Mouse (Mus musculus): ENCODE measurements around the gene Nppa. TPM values are rescaled to one million over a fixed set of nuclear protein-coding genes. Genes with fewer than 3 reads are reported as not detected.

Gene Nppa
- polyA plus RNA-seq, 1 experiment from 2014 or later: 0.45 TPM

DNA sequence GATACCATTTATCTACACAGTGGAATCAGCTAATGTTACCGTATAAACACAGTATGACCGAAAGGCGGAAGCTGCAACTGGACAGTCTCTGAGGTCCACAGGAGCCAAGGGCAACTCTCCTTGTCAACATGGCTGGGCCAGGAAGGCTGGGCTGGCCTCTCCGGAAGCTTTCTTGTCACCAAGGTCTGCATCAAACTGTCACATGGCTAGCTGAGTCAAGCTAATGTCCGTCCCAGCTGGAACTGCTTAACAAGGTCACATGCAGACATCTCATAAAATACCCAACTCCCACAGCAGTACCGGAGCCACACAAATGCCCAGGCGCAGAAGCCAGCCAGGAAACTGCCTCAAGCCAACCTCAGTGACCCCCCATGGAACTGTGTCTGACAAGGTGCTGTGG is 3.8 kb downstream of the Nppa start:
- Histone ChIP-seq H3K27ac (ENCODE audit: low read depth, low read length) (no peak overlapping the region), H3K4me1 (ENCODE audit: control insufficient read depth, insufficient read depth, low read length) (no peaks in the 10 kb centered on the region), H3K36me3 (ENCODE audit: control insufficient read depth, insufficient read depth, low read length) (peaks cover 43% of the 10 kb centered on the region), H3K4me2 (replicated peaks; ENCODE audit: low read depth, low read length) (no peak overlapping the region), H3K9me3 (ENCODE audit: control insufficient read depth, low read length) (no peaks in the 10 kb centered on the region), H3K9ac (ENCODE audit: low read depth, low read length) (no peak overlapping the region), H3K27me3 (ENCODE audit: control insufficient read depth, insufficient read depth, low read length) (no peaks in the 10 kb centered on the region), H3K4me3 (ENCODE audit: low read length) (no peak overlapping the region)
- no peak; the same call in 1 of the 2 replicates for ATAC-seq (ENCODE audit: low FRiP score, low TSS enrichment)
- WGBS: 63% methylated on average over 7 of the region's 7 CpGs

DNA sequence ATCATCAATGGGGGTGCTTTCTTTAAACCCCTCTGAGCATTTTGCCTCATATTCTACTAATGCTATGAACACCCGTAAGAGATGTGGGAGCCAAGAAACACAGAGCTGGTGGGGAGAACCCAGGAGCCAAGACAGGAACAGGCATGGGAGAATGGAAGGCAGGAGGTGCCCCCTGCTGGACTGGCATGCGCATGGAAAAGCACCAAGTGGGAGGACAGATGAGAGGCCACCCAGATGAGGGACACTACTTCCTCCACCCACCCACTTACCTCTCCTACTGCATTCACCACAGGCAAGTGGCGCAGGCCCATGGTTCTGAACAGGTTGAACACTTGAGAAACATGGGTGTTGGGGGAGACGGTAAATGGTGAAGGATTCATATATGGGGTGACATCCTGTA is 7.9 kb downstream of the Nppa start:
- Histone ChIP-seq H3K36me3 (ENCODE audit: control insufficient read depth, insufficient read depth, low read length) (peaks cover 83% of the 10 kb centered on the region), H3K9me3 (ENCODE audit: control insufficient read depth, low read length) (no peaks in the 10 kb centered on the region)
- no peak for ATAC-seq (ENCODE audit: low FRiP score, low TSS enrichment)

DNA sequence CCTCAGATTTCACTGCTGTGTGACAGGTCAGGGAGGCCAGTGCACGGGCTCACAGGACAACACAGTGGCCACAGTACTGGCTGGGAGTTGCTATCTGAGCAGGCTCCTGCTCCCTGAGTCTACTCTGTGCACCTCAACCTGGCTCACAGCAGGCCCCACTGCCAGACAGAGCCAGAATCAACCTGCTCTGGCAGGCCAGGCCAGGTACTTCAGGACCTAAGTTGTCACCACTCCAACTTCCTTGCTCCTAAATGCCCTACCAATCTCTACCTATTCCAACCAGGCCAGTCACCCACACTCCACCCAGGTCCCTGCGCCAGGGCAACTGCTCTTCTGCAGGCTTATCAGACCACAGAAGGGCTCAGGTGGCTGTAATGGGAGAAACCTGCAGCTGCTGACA is 9.1 kb downstream of the Nppa start:
- peaks cover 96% of the 10 kb centered on the region for H3K36me3 ChIP-seq (ENCODE audit: control insufficient read depth, insufficient read depth, low read length)
- ATAC-seq (ENCODE audit: low FRiP score, low TSS enrichment): no peak
- whole genome bisulfite sequencing: 74% methylated on average over 2 of the region's 2 CpGs

More for the DNA sequence above, 7.9 kb downstream of the Nppa start:
- Histone ChIP-seq H3K27ac (ENCODE audit: low read depth, low read length) (no peak overlapping the region), H3K4me3 (ENCODE audit: low read length) (no peak overlapping the region), H3K27me3 (ENCODE audit: control insufficient read depth, insufficient read depth, low read length) (no peaks in the 10 kb centered on the region), H3K9ac (ENCODE audit: low read depth, low read length) (no peak overlapping the region), H3K4me1 (ENCODE audit: control insufficient read depth, insufficient read depth, low read length) (no peaks in the 10 kb centered on the region), H3K4me2 (replicated peaks; ENCODE audit: low read depth, low read length) (no peak overlapping the region)
- WGBS: 78% methylated on average over 4 of the region's 4 CpGs

DNA sequence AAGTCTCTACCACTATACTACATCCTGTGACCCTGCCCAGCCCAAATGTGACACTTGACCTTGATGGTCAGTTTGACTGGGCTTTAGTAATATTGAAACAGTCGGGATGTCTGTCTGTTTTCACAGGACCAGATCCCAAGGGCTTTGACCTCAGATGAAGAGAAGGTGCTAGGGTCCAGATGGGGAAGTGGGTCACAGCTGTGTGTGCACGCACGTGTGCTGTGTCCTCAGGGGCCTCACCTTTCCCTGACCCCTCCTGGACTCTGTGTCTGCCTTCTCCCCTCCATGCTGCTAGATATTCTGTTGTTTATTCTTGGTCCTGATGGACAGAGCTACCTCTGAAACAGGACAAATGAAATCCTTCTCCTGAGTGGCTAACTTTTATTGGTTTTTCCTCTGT is 10.8 kb downstream of the Nppa start:
- H3K9me3 ChIP-seq (ENCODE audit: control insufficient read depth, low read length): no peaks in the 10 kb centered on the region
- H3K4me1 ChIP-seq (ENCODE audit: control insufficient read depth, insufficient read depth, low read length): no peaks in the 10 kb centered on the region
- whole genome bisulfite sequencing: 73% methylated on average over 3 of the region's 3 CpGs
- H3K4me2 ChIP-seq (replicated peaks; ENCODE audit: low read depth, low read length): no peak overlapping the region
- no peaks in the 10 kb centered on the region for H3K27me3 ChIP-seq (ENCODE audit: control insufficient read depth, insufficient read depth, low read length)
- H3K9ac ChIP-seq (ENCODE audit: low read depth, low read length): no peak overlapping the region
- peaks cover 98% of the 10 kb centered on the region for H3K36me3 ChIP-seq (ENCODE audit: control insufficient read depth, insufficient read depth, low read length)
- ATAC-seq (ENCODE audit: low FRiP score, low TSS enrichment): no peak
- no peak overlapping the region for H3K4me3 ChIP-seq (ENCODE audit: low read length)
- H3K27ac ChIP-seq (ENCODE audit: low read depth, low read length): no peak overlapping the region

More for the DNA sequence above, 9.1 kb downstream of the Nppa start:
- Histone ChIP-seq H3K9me3 (ENCODE audit: control insufficient read depth, low read length) (no peaks in the 10 kb centered on the region), H3K27me3 (ENCODE audit: control insufficient read depth, insufficient read depth, low read length) (no peaks in the 10 kb centered on the region), H3K4me3 (ENCODE audit: low read length) (no peak overlapping the region), H3K4me2 (replicated peaks; ENCODE audit: low read depth, low read length) (no peak overlapping the region), H3K4me1 (ENCODE audit: control insufficient read depth, insufficient read depth, low read length) (no peaks in the 10 kb centered on the region), H3K9ac (ENCODE audit: low read depth, low read length) (no peak overlapping the region), H3K27ac (ENCODE audit: low read depth, low read length) (no peak overlapping the region)

DNA sequence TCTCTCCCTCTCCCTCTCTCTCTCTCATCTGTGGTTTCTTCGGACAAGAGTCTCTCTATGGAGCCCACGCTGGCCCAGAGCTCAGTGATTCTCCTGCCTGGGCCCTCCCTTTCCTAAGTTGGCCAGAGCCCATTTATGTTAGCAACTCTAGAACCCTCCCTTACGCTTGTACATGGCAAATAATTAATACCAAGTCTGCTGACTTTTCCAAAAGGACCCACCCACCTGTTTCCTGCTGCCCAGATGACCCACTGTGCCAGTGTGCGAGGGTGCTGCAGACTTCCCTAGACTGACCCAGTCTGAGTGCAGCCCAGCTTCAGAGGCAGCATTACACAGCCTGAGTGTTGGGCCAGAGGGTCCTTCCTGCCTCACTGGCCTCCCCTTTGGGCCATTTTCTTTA is 11.7 kb downstream of the Nppa start:
- Histone ChIP-seq H3K9ac (ENCODE audit: low read depth, low read length) (no peak overlapping the region), H3K9me3 (ENCODE audit: control insufficient read depth, low read length) (no peaks in the 10 kb centered on the region), H3K27ac (ENCODE audit: low read depth, low read length) (no peak overlapping the region), H3K4me1 (ENCODE audit: control insufficient read depth, insufficient read depth, low read length) (no peaks in the 10 kb centered on the region), H3K4me3 (ENCODE audit: low read length) (no peak overlapping the region), H3K4me2 (replicated peaks; ENCODE audit: low read depth, low read length) (no peak overlapping the region), H3K36me3 (ENCODE audit: control insufficient read depth, insufficient read depth, low read length) (peaks cover 98% of the 10 kb centered on the region), H3K27me3 (ENCODE audit: control insufficient read depth, insufficient read depth, low read length) (no peaks in the 10 kb centered on the region)
- WGBS: 93% methylated on average over 4 of the region's 4 CpGs
- ATAC-seq (ENCODE audit: low FRiP score, low TSS enrichment): no peak

GRCm38 (mm10) chr4:148015418-148015817 is 14.9 kb downstream of the Nppa start:
- H3K36me3 ChIP-seq (ENCODE audit: control insufficient read depth, insufficient read depth, low read length): peaks cover 91% of the 10 kb centered on the region
- H3K4me1 ChIP-seq (ENCODE audit: control insufficient read depth, insufficient read depth, low read length): no peaks in the 10 kb centered on the region
- no peak overlapping the region for H3K4me3 ChIP-seq (ENCODE audit: low read length)
- H3K27ac ChIP-seq (ENCODE audit: low read depth, low read length): no peak overlapping the region
- H3K9ac ChIP-seq (ENCODE audit: low read depth, low read length): no peak overlapping the region
- no peaks in the 10 kb centered on the region for H3K9me3 ChIP-seq (ENCODE audit: control insufficient read depth, low read length)
- WGBS: 85% methylated on average over 10 of the region's 10 CpGs
- no peaks in the 10 kb centered on the region for H3K27me3 ChIP-seq (ENCODE audit: control insufficient read depth, insufficient read depth, low read length)
- H3K4me2 ChIP-seq (replicated peaks; ENCODE audit: low read depth, low read length): no peak overlapping the region
- ATAC-seq (ENCODE audit: low FRiP score, low TSS enrichment): no peak

DNA sequence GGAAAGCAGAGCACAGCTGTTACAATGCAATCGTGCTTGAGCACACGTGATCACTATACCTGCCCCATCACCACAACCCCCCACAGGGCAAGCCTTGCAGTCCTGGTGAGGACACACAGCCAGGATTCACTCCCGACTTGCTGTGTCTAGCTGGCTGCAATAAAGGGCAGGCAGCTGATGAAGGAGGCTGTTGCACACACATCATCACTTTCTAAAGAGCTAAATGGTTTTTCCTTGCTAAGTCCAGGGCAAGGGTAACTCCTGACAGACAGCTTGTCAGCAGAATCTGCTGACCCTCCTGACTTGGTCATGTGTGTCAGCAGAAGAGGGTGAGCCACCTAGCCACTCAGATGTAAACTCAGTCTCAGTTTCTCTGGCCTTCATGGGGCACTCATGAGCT is 16.5 kb downstream of the Nppa start:
- Histone ChIP-seq H3K9me3 (ENCODE audit: control insufficient read depth, low read length) (no peaks in the 10 kb centered on the region), H3K4me2 (replicated peaks; ENCODE audit: low read depth, low read length) (no peak overlapping the region), H3K27me3 (ENCODE audit: control insufficient read depth, insufficient read depth, low read length) (no peaks in the 10 kb centered on the region), H3K4me1 (ENCODE audit: control insufficient read depth, insufficient read depth, low read length) (no peaks in the 10 kb centered on the region), H3K36me3 (ENCODE audit: control insufficient read depth, insufficient read depth, low read length) (peaks cover 88% of the 10 kb centered on the region), H3K4me3 (ENCODE audit: low read length) (no peak overlapping the region), H3K9ac (ENCODE audit: low read depth, low read length) (no peak overlapping the region), H3K27ac (ENCODE audit: low read depth, low read length) (no peak overlapping the region)
- 84% methylated on average over 3 of the region's 3 CpGs for WGBS
- ATAC-seq (ENCODE audit: low FRiP score, low TSS enrichment): no peak

DNA sequence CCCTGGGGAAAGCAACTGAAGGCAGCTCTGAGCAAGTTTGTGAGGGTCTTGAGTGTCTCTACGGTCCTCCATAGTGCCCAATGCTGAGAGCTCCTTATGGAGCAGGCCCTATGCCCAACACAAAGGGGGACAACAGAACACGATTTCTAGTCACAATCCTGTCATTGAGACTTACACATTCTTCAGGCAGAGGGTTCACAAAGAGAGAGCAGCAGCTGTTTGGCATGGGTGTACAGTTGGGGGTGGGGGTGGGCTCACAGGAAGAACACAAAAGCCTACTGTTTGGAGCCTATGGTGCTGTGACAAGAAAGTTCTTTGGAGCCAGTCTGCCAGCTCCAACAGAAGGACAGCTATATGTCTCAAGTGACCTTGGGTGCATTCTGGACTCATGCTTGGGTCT is 17.9 kb downstream of the Nppa start:
- no peak overlapping the region for H3K9ac ChIP-seq (ENCODE audit: low read depth, low read length)
- H3K4me2 ChIP-seq (replicated peaks; ENCODE audit: low read depth, low read length): no peak overlapping the region
- H3K9me3 ChIP-seq (ENCODE audit: control insufficient read depth, low read length): no peaks in the 10 kb centered on the region
- H3K27me3 ChIP-seq (ENCODE audit: control insufficient read depth, insufficient read depth, low read length): no peaks in the 10 kb centered on the region
- no peak overlapping the region for H3K27ac ChIP-seq (ENCODE audit: low read depth, low read length)
- H3K36me3 ChIP-seq (ENCODE audit: control insufficient read depth, insufficient read depth, low read length): peaks cover 87% of the 10 kb centered on the region
- WGBS: 80% methylated on average over 2 of the region's 2 CpGs
- H3K4me3 ChIP-seq (ENCODE audit: low read length): no peak overlapping the region
- ATAC-seq (ENCODE audit: low FRiP score, low TSS enrichment): no peak
- no peaks in the 10 kb centered on the region for H3K4me1 ChIP-seq (ENCODE audit: control insufficient read depth, insufficient read depth, low read length)

DNA sequence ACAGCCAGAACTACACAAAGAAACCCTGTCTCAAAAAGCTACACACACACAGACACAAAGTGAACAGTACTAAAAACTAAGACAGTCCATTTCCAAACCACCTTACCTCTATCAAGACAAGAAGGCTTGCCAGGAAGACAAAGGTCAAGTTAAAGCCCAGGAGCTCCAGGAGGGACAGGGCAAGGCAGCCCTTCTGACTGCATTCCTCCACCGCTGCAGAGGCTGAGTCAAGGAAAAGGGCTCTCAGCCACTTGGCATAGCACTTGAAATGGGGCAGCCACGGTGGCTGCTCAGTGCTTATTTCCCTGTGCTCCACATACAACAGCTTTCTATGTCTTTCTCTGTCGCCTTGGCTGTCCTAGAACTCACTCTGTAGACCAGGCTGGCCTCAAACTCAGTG is 23.5 kb downstream of the Nppa start:
- Histone ChIP-seq H3K9ac (ENCODE audit: low read depth, low read length) (no peak overlapping the region), H3K27me3 (ENCODE audit: control insufficient read depth, insufficient read depth, low read length) (no peaks in the 10 kb centered on the region), H3K4me1 (ENCODE audit: control insufficient read depth, insufficient read depth, low read length) (no peaks in the 10 kb centered on the region), H3K4me3 (ENCODE audit: low read length) (no peak overlapping the region), H3K9me3 (ENCODE audit: control insufficient read depth, low read length) (no peaks in the 10 kb centered on the region), H3K36me3 (ENCODE audit: control insufficient read depth, insufficient read depth, low read length) (peaks cover 81% of the 10 kb centered on the region), H3K4me2 (replicated peaks; ENCODE audit: low read depth, low read length) (no peak overlapping the region), H3K27ac (ENCODE audit: low read depth, low read length) (no peak overlapping the region)
- WGBS: 94% methylated on average over 3 of the region's 3 CpGs
- no peak for ATAC-seq (ENCODE audit: low FRiP score, low TSS enrichment)

DNA sequence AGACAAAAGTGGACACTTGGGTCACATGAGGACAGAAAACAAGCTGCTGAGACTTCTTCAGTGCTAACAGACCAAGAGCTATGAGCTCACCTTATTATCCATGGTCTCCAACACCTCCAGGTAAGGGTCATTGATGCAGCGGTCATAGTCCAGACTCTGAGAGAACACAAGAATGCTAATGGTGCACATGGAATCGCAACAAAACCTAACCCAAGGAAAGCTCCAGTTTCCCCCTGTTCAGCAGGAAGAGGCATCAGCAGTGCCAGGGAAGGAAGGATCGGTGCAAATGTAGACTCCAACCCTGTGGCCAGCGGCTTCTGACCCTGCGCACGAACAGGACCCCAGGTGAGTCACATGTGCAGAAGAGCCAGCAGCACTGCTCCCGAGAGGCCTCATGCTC is 28.8 kb downstream of the Nppa start:
- Histone ChIP-seq H3K4me3 (ENCODE audit: low read length) (no peak overlapping the region), H3K4me1 (ENCODE audit: control insufficient read depth, insufficient read depth, low read length) (no peaks in the 10 kb centered on the region), H3K4me2 (replicated peaks; ENCODE audit: low read depth, low read length) (no peak overlapping the region), H3K27me3 (ENCODE audit: control insufficient read depth, insufficient read depth, low read length) (no peaks in the 10 kb centered on the region), H3K36me3 (ENCODE audit: control insufficient read depth, insufficient read depth, low read length) (peaks cover 53% of the 10 kb centered on the region), H3K27ac (ENCODE audit: low read depth, low read length) (no peak overlapping the region), H3K9me3 (ENCODE audit: control insufficient read depth, low read length) (no peaks in the 10 kb centered on the region), H3K9ac (ENCODE audit: low read depth, low read length) (no peak overlapping the region)
- WGBS: 94% methylated on average over 7 of the region's 7 CpGs
- ATAC-seq (ENCODE audit: low FRiP score, low TSS enrichment): no peak
